Mouse (Mus musculus) gastrocnemius, postnatal 14 days (tissue): ENCODE measurements at regions not wholly inside any gene's neighbourhood (a gene's known extent, or its start where the extent isn't known, plus 50 kb on each side); places are given as distances from the start of the nearest gene placed in this dataset.

Source experiments
- DNase-seq: peaks from one replicate; pipeline ENCODE4 v3.0.0; 2021; ENCODE audit warnings: mixed read lengths
- intact Hi-C: fragments of 180-260 bp; cut with DNase I; formaldehyde crosslinking; loops from one replicate; pipeline ENCODE4 v1.15.1; 2025; ENCODE audit warnings: low total_unique reads

GRCm38 (mm10) chr4:31762199-31762598 lies 201.7 kb upstream of the Map3k7 start:
- intact Hi-C loops: no loop called here

GRCm38 (mm10) chr4:31768026-31768626 lies 195.8 kb upstream of the Map3k7 start:
- intact Hi-C loops: no loop called here
- DNase-seq: no peak

More at GRCm38 (mm10) chr4:31762199-31762598, 201.7 kb upstream of the Map3k7 start:
- DNase-seq: no peak

GRCm38 (mm10) chr4:31769325-31769724 lies 194.6 kb upstream of the Map3k7 start:
- intact Hi-C loops: no loop called here
- DNase-seq: no peak

GRCm38 (mm10) chr4:31786284-31786683 lies 177.6 kb upstream of the Map3k7 start:
- intact Hi-C loops: no loop called here
- DNase-seq: no peak

GRCm38 (mm10) chr4:31817574-31818240 lies 146.2 kb upstream of the Map3k7 start:
- no peak for DNase-seq
- intact Hi-C loops: no loop called here

- no peak for DNase-seq
- intact Hi-C loops: no loop called here
Observed at GRCm38 (mm10) chr4:31819521-31820259, 144.2 kb upstream of the Map3k7 start.

GRCm38 (mm10) chr4:31823574-31824348 lies 140.1 kb upstream of the Map3k7 start:
- intact Hi-C loops: no loop called here
- peak; percentile 10 for DNase-seq

GRCm38 (mm10) chr4:31824518-31825437 lies 139.1 kb upstream of the Map3k7 start:
- no peak for DNase-seq
- intact Hi-C loops: no loop called here

- intact Hi-C loops: no loop called here
- no peak for DNase-seq
Observed at GRCm38 (mm10) chr4:31825438-31825830, 138.5 kb upstream of the Map3k7 start.

GRCm38 (mm10) chr4:31826661-31827060 lies 137.2 kb upstream of the Map3k7 start:
- intact Hi-C loops: no loop called here
- no peak for DNase-seq

GRCm38 (mm10) chr4:31827266-31827665 lies 136.6 kb upstream of the Map3k7 start:
- intact Hi-C loops: no loop called here
- DNase-seq: no peak

- DNase-seq: no peak
- intact Hi-C loops: no loop called here
Observed at GRCm38 (mm10) chr4:31830241-31830640, 133.7 kb upstream of the Map3k7 start.

- DNase-seq: no peak
- intact Hi-C loops: no loop called here
Observed at GRCm38 (mm10) chr4:31831469-31831868, 132.4 kb upstream of the Map3k7 start.

- DNase-seq: no peak
- intact Hi-C loops: no loop called here
Observed at GRCm38 (mm10) chr4:31833828-31834227, 130.1 kb upstream of the Map3k7 start.

- DNase-seq: no peak
- intact Hi-C loops: no loop called here
Observed at GRCm38 (mm10) chr4:31835051-31835450, 128.8 kb upstream of the Map3k7 start.

- intact Hi-C loops: no loop called here
- DNase-seq: no peak
Observed at GRCm38 (mm10) chr4:31838592-31838991, 125.3 kb upstream of the Map3k7 start.

- intact Hi-C loops: no loop called here
- no peak for DNase-seq
Observed at GRCm38 (mm10) chr4:31849763-31850162, 114.1 kb upstream of the Map3k7 start.

- peak; percentile 10 for DNase-seq
- intact Hi-C loops: no loop called here
Observed at GRCm38 (mm10) chr4:31851006-31851405, 112.9 kb upstream of the Map3k7 start.

GRCm38 (mm10) chr4:31853851-31854250 lies 110.0 kb upstream of the Map3k7 start:
- intact Hi-C loops: no loop called here
- DNase-seq: no peak
